Comparison of ENCODE assay signal across 8 mouse cellular contexts in the genomic region with DNA sequence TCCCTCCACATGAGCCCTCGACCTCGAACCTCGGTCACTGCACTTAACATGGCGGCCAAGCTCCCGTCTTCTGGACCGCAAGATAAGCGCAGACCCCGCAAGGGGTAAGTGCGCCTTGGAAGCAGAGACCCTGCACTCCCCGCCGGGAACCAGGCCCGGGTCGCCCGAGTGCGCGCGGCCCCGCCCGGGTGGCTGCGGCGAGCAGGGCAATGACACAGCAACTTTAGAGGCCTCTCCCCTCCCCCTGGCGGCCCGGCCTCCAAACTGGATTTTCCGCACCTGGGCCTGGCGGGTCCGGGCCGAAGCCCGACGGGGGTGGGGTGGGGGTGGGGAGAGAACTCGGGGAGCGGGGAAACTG. TPM values are rescaled to one million over a fixed set of nuclear protein-coding genes. Genes with fewer than 3 reads are reported as not detected.
DNase-seq lines count a peak whose midpoint lies in the region; ATAC-seq lines count a peak whose summit lies in the region.

No protein-coding gene starts in this region.

- under 1% methylated on average over 31 of the region's 31 CpGs for WGBS in embryonic facial prominence, embryonic 13.5 days
- 0% methylated on average over 31 of the region's 31 CpGs for WGBS in heart, embryonic 10.5 days
- under 1% methylated on average over 31 of the region's 31 CpGs for WGBS in kidney, embryonic 15.5 days
- 0% methylated on average over 31 of the region's 31 CpGs for WGBS in liver, embryonic 15.5 days (ENCODE audit: insufficient replicate concordance)
- WGBS in neural tube, embryonic 14.5 days = under 1% methylated on average over 31 of the region's 31 CpGs

- peak overlapping the region; percentile 92 for H3K4me2 ChIP-seq in embryonic facial prominence, embryonic 13.5 days
- peak overlapping the region; percentile 94 for H3K4me2 ChIP-seq in kidney, embryonic 15.5 days
- peak overlapping the region; percentile 99 for H3K4me2 ChIP-seq in liver, embryonic 15.5 days
- peak overlapping the region; percentile 99 for H3K4me2 ChIP-seq in neural tube, embryonic 14.5 days (ENCODE audit: low read depth, low read length)

- peak overlapping the region; percentile 98 for H3K9ac ChIP-seq in embryonic facial prominence, embryonic 13.5 days
- H3K9ac ChIP-seq in kidney, embryonic 15.5 days = peak overlapping the region; percentile 94
- H3K9ac ChIP-seq in liver, embryonic 15.5 days = peak overlapping the region; percentile 91
- peak overlapping the region; percentile 98 for H3K9ac ChIP-seq in neural tube, embryonic 14.5 days (replicated peaks; ENCODE audit: low read depth, low read length)

- H3K36me3 ChIP-seq in embryonic facial prominence, embryonic 13.5 days = peaks cover 36% of the 10 kb centered on the region
- H3K36me3 ChIP-seq in heart, embryonic 10.5 days = peaks cover 36% of the 10 kb centered on the region
- H3K36me3 ChIP-seq in kidney, embryonic 15.5 days = peaks cover 27% of the 10 kb centered on the region
- peaks cover 30% of the 10 kb centered on the region for H3K36me3 ChIP-seq in liver, embryonic 15.5 days (replicated peaks)
- H3K36me3 ChIP-seq in neural tube, embryonic 14.5 days (ENCODE audit: control insufficient read depth, insufficient read depth, low read length) = peaks cover 23% of the 10 kb centered on the region

- H3K4me3 ChIP-seq in embryonic facial prominence, embryonic 13.5 days = peak overlapping the region; percentile 97
- H3K4me3 ChIP-seq in heart, embryonic 10.5 days = peak overlapping the region; percentile 83
- H3K4me3 ChIP-seq in kidney, embryonic 15.5 days (replicated peaks) = peak overlapping the region; percentile 86
- peak overlapping the region; percentile 94 for H3K4me3 ChIP-seq in liver, embryonic 15.5 days (replicated peaks)
- peak overlapping the region; percentile 97 for H3K4me3 ChIP-seq in neural tube, embryonic 14.5 days (ENCODE audit: low read depth, low read length)

- ATAC-seq in embryonic facial prominence, embryonic 13.5 days (ENCODE audit: insufficient number of reproducible peaks, insufficient read depth, low FRiP score, low TSS enrichment, low read depth) = peak; percentile 13
- ATAC-seq in kidney, embryonic 15.5 days (replicated peaks; ENCODE audit: low FRiP score) = peak; percentile 41
- peak; percentile 23 for ATAC-seq in liver, embryonic 15.5 days (ENCODE audit: insufficient read depth)
- ATAC-seq in neural tube, embryonic 14.5 days (ENCODE audit: low read depth) = peak; percentile 0; the same call in 1 of the 2 replicates

- no peaks in the 10 kb centered on the region for H3K27me3 ChIP-seq in embryonic facial prominence, embryonic 13.5 days
- H3K27me3 ChIP-seq in heart, embryonic 10.5 days (ENCODE audit: insufficient read depth, poor library complexity, severe bottlenecking) = no peaks in the 10 kb centered on the region
- H3K27me3 ChIP-seq in kidney, embryonic 15.5 days = no peaks in the 10 kb centered on the region
- no peaks in the 10 kb centered on the region for H3K27me3 ChIP-seq in liver, embryonic 15.5 days
- no peaks in the 10 kb centered on the region for H3K27me3 ChIP-seq in neural tube, embryonic 14.5 days (ENCODE audit: control insufficient read depth, insufficient read depth, low read length)

- DNase-seq in retina, postnatal 1 day = peak; percentile 82
- no peak for DNase-seq in retina, embryonic 14.5 days (ENCODE audit: low spot score)
- no peak for DNase-seq in heart, embryonic 10.5 days (ENCODE audit: low spot score)
- peak; percentile 85 for DNase-seq in thymus, postnatal 25 days

- H3K9me3 ChIP-seq in embryonic facial prominence, embryonic 13.5 days = no peaks in the 10 kb centered on the region
- H3K9me3 ChIP-seq in heart, embryonic 10.5 days = no peaks in the 10 kb centered on the region
- H3K9me3 ChIP-seq in kidney, embryonic 15.5 days (replicated peaks) = no peaks in the 10 kb centered on the region
- no peaks in the 10 kb centered on the region for H3K9me3 ChIP-seq in liver, embryonic 15.5 days (replicated peaks)
- H3K9me3 ChIP-seq in neural tube, embryonic 14.5 days (ENCODE audit: control insufficient read depth, low read length) = no peaks in the 10 kb centered on the region

- peak overlapping the region; percentile 100 for H3K27ac ChIP-seq in embryonic facial prominence, embryonic 13.5 days
- H3K27ac ChIP-seq in heart, embryonic 10.5 days = peak overlapping the region; percentile 98
- H3K27ac ChIP-seq in kidney, embryonic 15.5 days = peak overlapping the region; percentile 100
- peak overlapping the region; percentile 99 for H3K27ac ChIP-seq in liver, embryonic 15.5 days (replicated peaks)
- H3K27ac ChIP-seq in neural tube, embryonic 14.5 days (ENCODE audit: low read depth, low read length) = peak overlapping the region; percentile 100

- peaks cover 29% of the 10 kb centered on the region for H3K4me1 ChIP-seq in embryonic facial prominence, embryonic 13.5 days
- peaks cover 21% of the 10 kb centered on the region for H3K4me1 ChIP-seq in heart, embryonic 10.5 days
- peaks cover 34% of the 10 kb centered on the region for H3K4me1 ChIP-seq in kidney, embryonic 15.5 days
- peaks cover 67% of the 10 kb centered on the region for H3K4me1 ChIP-seq in liver, embryonic 15.5 days (replicated peaks)
- peaks cover 24% of the 10 kb centered on the region for H3K4me1 ChIP-seq in neural tube, embryonic 14.5 days (ENCODE audit: control insufficient read depth, insufficient read depth, low read length)

RNA-seq across cellular contexts. Expression of a gene that starts 1.5 kb away (rescaled TPM):
- polyA plus RNA-seq in embryonic facial prominence, embryonic 13.5 days (2015; fragmentation: Nextera tagmentation; extraction: Ambion mirVana) = 17.2 and 17.6 TPM in 2 replicates
- polyA plus RNA-seq in heart, embryonic 10.5 days (2016; fragmentation: Nextera tagmentation; extraction: Ambion mirVana) = 4.2 and 7.1 TPM in 2 replicates
- polyA plus RNA-seq in kidney, embryonic 15.5 days (2015; fragmentation: Nextera tagmentation; extraction: Ambion mirVana) = 14.8 and 15.9 TPM in 2 replicates
- 6.4 TPM in 2 replicates for polyA plus RNA-seq in liver, embryonic 15.5 days (2015; fragmentation: Nextera tagmentation; extraction: Ambion mirVana)
- 19.1 and 20.7 TPM in 2 replicates for polyA plus RNA-seq in neural tube, embryonic 14.5 days (2014; fragmentation: Nextera tagmentation; extraction: Ambion mirVana)

RNA-seq across cellular contexts. Expression of a gene that starts 1.6 kb away (rescaled TPM):
- 122 and 142 TPM in 2 replicates for polyA plus RNA-seq in embryonic facial prominence, embryonic 13.5 days (2015; fragmentation: Nextera tagmentation; extraction: Ambion mirVana)
- polyA plus RNA-seq in heart, embryonic 10.5 days (2016; fragmentation: Nextera tagmentation; extraction: Ambion mirVana) = 77.6 and 101 TPM in 2 replicates
- polyA plus RNA-seq in kidney, embryonic 15.5 days (2015; fragmentation: Nextera tagmentation; extraction: Ambion mirVana) = 135 and 140 TPM in 2 replicates
- polyA plus RNA-seq in liver, embryonic 15.5 days (2015; fragmentation: Nextera tagmentation; extraction: Ambion mirVana) = 37.8 and 40.1 TPM in 2 replicates
- polyA plus RNA-seq in neural tube, embryonic 14.5 days (2014; fragmentation: Nextera tagmentation; extraction: Ambion mirVana) = 109 and 160 TPM in 2 replicates

RNA-seq across cellular contexts. Expression of a gene that starts 22.3 kb away (rescaled TPM):
- polyA plus RNA-seq in embryonic facial prominence, embryonic 13.5 days (2015; fragmentation: Nextera tagmentation; extraction: Ambion mirVana) = 0.67 and 1.1 TPM in 2 replicates
- 0.18 TPM in 1 of 2 replicates, not detected in the other for polyA plus RNA-seq in heart, embryonic 10.5 days (2016; fragmentation: Nextera tagmentation; extraction: Ambion mirVana)
- 22.6 and 25.3 TPM in 2 replicates for polyA plus RNA-seq in kidney, embryonic 15.5 days (2015; fragmentation: Nextera tagmentation; extraction: Ambion mirVana)
- polyA plus RNA-seq in liver, embryonic 15.5 days (2015; fragmentation: Nextera tagmentation; extraction: Ambion mirVana) = 0.54 and 1.0 TPM in 2 replicates
- polyA plus RNA-seq in neural tube, embryonic 14.5 days (2014; fragmentation: Nextera tagmentation; extraction: Ambion mirVana) = 0.16 and 0.18 TPM in 2 replicates

RNA-seq across cellular contexts. Expression of a gene that starts 28.7 kb away (rescaled TPM):
- 0.48 and 0.65 TPM in 2 replicates for polyA plus RNA-seq in embryonic facial prominence, embryonic 13.5 days (2015; fragmentation: Nextera tagmentation; extraction: Ambion mirVana)
- 0.62 and 0.84 TPM in 2 replicates for polyA plus RNA-seq in heart, embryonic 10.5 days (2016; fragmentation: Nextera tagmentation; extraction: Ambion mirVana)
- polyA plus RNA-seq in kidney, embryonic 15.5 days (2015; fragmentation: Nextera tagmentation; extraction: Ambion mirVana) = 0.39 and 0.64 TPM in 2 replicates
- polyA plus RNA-seq in liver, embryonic 15.5 days (2015; fragmentation: Nextera tagmentation; extraction: Ambion mirVana) = 0.17 and 0.40 TPM in 2 replicates
- not detected in 2 replicates for polyA plus RNA-seq in neural tube, embryonic 14.5 days (2014; fragmentation: Nextera tagmentation; extraction: Ambion mirVana)

RNA-seq across cellular contexts. Expression of a gene that starts 32.1 kb away (rescaled TPM):
- polyA plus RNA-seq in embryonic facial prominence, embryonic 13.5 days (2015; fragmentation: Nextera tagmentation; extraction: Ambion mirVana) = 2.0 and 2.6 TPM in 2 replicates
- polyA plus RNA-seq in heart, embryonic 10.5 days (2016; fragmentation: Nextera tagmentation; extraction: Ambion mirVana) = 0.23 and 0.29 TPM in 2 replicates
- polyA plus RNA-seq in kidney, embryonic 15.5 days (2015; fragmentation: Nextera tagmentation; extraction: Ambion mirVana) = 4.9 and 6.0 TPM in 2 replicates
- polyA plus RNA-seq in liver, embryonic 15.5 days (2015; fragmentation: Nextera tagmentation; extraction: Ambion mirVana) = 1.6 and 1.7 TPM in 2 replicates
- 0.33 and 0.43 TPM in 2 replicates for polyA plus RNA-seq in neural tube, embryonic 14.5 days (2014; fragmentation: Nextera tagmentation; extraction: Ambion mirVana)

Comparison
In these comparisons a context has a peak if more than half of its experiments do, and no peak if none do; other contexts are left out.
1. DNase-seq: peak in retina, postnatal 1 day (single experiment) and thymus, postnatal 25 days (single experiment); none in retina, embryonic 14.5 days (single experiment) and heart, embryonic 10.5 days (single experiment).
2. RNA of a gene that starts 22.3 kb away (polyA plus RNA-seq): 22.6 to 25.3 TPM in kidney, embryonic 15.5 days; 0.67 to 1.1 TPM in embryonic facial prominence, embryonic 13.5 days, 0.54 to 1.0 TPM in liver, embryonic 15.5 days, 0.18 TPM in heart, embryonic 10.5 days and 0.16 to 0.18 TPM in neural tube, embryonic 14.5 days; every median in the first group is over 10 times any median in the second.
3. Peak in every context shown above with its lines, with median percentiles within 50 percentile points of each other: ATAC-seq, H3K27ac ChIP-seq, H3K4me2 ChIP-seq, H3K4me3 ChIP-seq and H3K9ac ChIP-seq.